Mouse (Mus musculus): ENCODE data around the gene Nfs1.

DNA sequence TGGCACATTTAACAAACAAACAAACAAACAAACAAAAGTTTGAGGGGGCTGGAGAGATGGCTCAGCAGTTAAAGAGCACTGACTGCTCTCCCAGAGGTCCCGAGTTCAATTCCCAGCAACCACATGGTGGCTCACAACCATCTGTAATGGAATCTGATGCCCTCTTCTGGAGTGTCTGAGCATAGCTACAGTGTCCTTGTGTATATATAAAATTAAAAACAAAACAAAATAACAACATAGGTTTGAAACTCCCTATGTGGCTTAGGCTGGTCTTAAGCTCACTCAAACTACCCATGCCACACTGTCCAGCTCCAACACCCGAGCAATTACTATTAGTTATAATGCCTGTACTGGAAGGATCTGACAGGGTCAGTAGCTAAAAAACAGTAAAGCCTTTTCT, 1.2 kb downstream of the Nfs1 start:
- no peak for TF ChIP-seq POLR2A (IDR thresholded peaks at IDR 0.05; ENCODE audit: insufficient read length, low read depth)
- no peak for TF ChIP-seq E2F4 (IDR thresholded peaks at IDR 0.05; ENCODE audit: insufficient read depth)
- TF ChIP-seq USF1 (IDR thresholded peaks at IDR 0.05; ENCODE audit: low read depth) = no peak
- TF ChIP-seq TCF12 (IDR thresholded peaks at IDR 0.05; ENCODE audit: insufficient read depth, poor library complexity, severe bottlenecking) = no peak
- TF ChIP-seq MYOD1 (IDR thresholded peaks at IDR 0.05; ENCODE audit: control insufficient read depth in 1 of 3, insufficient read length in 2 of 3, low read depth in 2 of 3) = no peak
- TF ChIP-seq MYOG (IDR thresholded peaks at IDR 0.05; ENCODE audit: control insufficient read depth in 1 of 3, insufficient read depth in 1 of 3, insufficient read length in 2 of 3, low read depth in 2 of 3) = no peak
